Mouse (Mus musculus): ENCODE measurements at regions not wholly inside any gene's neighbourhood (a gene's known extent, or its start where the extent isn't known, plus 50 kb on each side); places are given as distances from the start of the nearest gene placed in this dataset.

DNA sequence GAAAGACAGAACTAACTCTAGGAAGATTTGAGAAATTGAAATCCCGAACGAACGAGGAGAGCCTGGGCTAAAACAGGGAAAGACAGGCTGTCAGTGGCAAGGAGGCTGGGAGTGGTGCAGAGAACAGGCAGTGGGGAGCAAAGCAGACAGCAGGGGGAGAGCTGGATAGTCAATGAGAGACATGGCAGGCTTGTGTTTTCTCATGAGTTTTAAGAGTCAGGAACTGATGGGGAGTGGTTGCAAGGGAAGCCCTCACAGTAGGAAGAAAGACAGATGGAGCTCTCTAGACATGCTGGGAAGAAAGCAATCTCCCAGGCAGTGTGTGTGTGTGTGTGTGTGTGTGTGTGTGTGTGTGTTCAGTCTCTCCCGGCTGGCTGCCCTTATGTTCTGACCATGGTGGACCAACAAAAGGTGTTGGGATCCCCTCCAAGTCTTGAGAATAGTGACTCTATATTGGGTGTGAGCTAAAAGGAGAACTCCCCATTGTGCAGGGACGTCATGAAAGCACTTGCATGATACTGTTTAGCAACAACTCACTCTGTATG is 577.9 kb downstream of the Plcl1 start:
- no peak for DNase-seq (ENCODE audit: low spot score)

DNA sequence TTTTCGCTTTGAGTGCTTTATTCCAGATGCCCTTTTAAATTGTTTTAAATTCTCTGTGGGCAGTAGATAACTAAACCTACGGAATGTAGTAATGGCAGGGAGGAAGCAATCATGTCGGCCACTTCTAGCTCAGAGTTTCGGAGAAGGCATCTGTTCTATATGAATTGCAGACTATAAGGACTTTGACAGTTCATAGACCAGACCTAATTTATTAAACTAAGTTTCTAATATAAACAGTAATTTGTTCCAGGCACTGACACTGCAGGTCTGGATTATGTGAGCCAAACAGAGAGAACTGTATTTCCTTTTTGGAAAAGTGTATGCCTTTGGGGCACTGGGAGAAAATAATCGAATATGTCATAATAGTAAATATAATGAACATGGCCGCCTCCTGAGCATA is 591.4 kb downstream of the Plcl1 start:
- no peak for DNase-seq (ENCODE audit: low spot score)

All from thymus, postnatal 0 days (tissue).